ENCODE assay signal across 21 mouse cellular contexts in genomic region chr17:68711350-68711749, GRCm38 (mm10).
DNase-seq lines count a peak whose midpoint lies in the region; ATAC-seq and TF ChIP-seq lines count a peak whose summit lies in the region.
"Had no signal": no experiment of that assay in that cellular context is flagged by ENCODE, and none has a peak within 500 bp of the region (broad histone marks: within the 10 kb centered on the region; RNA-seq: fewer than 3 reads in every experiment).

No protein-coding gene starts in this region.

- WGBS in intestine, embryonic 16.5 days = 79% methylated on average over 3 of the region's 3 CpGs
- 69% methylated on average over 3 of the region's 3 CpGs for WGBS in intestine, postnatal 0 days
- WGBS in stomach, embryonic 16.5 days = 73% methylated on average over 3 of the region's 3 CpGs
- WGBS in stomach, postnatal 0 days = 73% methylated on average over 3 of the region's 3 CpGs
- WGBS in olfactory bulb, adult 2 months = 62% methylated on average over 3 of the region's 3 CpGs

- TF ChIP-seq CTCF in intestine, postnatal 0 days (IDR thresholded peaks at IDR 0.05; ENCODE audit: low read depth) = no peak
- no peak for TF ChIP-seq CTCF in stomach, postnatal 0 days (IDR thresholded peaks at IDR 0.05; ENCODE audit: low read depth)
- no peak for TF ChIP-seq CTCF in olfactory bulb, adult 2 months (IDR thresholded peaks at IDR 0.05; ENCODE audit: insufficient read depth, low read depth, low read length)

- no peak overlapping the region for H3K4me2 ChIP-seq in intestine, embryonic 16.5 days (ENCODE audit: low read depth, low read length)
- no peak overlapping the region for H3K4me2 ChIP-seq in intestine, postnatal 0 days (replicated peaks; ENCODE audit: low read depth)
- H3K4me2 ChIP-seq in stomach, embryonic 16.5 days (ENCODE audit: low read depth, low read length) = no peak overlapping the region
- H3K4me2 ChIP-seq in stomach, postnatal 0 days (replicated peaks; ENCODE audit: low read depth) = no peak overlapping the region
- peak overlapping the region; percentile 56 for H3K4me2 ChIP-seq in myocyte (ENCODE audit: low read depth)
- H3K4me2 ChIP-seq: embryonic facial prominence, embryonic 13.5 days; embryonic facial prominence, embryonic 15.5 days; forebrain, embryonic 12.5 days had no signal

- H3K79me2 ChIP-seq in myocyte (ENCODE audit: control insufficient read depth, insufficient read depth) = no peaks in the 10 kb centered on the region

- no peaks in the 10 kb centered on the region for H3K36me3 ChIP-seq in intestine, embryonic 16.5 days (ENCODE audit: control insufficient read depth, insufficient read depth, low read length)
- H3K36me3 ChIP-seq in intestine, postnatal 0 days (ENCODE audit: control insufficient read depth, insufficient read depth) = no peaks in the 10 kb centered on the region
- H3K36me3 ChIP-seq in stomach, embryonic 16.5 days (ENCODE audit: control insufficient read depth, insufficient read depth, low read length) = no peaks in the 10 kb centered on the region
- H3K36me3 ChIP-seq in stomach, postnatal 0 days (ENCODE audit: control insufficient read depth, insufficient read depth, low read length) = no peaks in the 10 kb centered on the region
- no peaks in the 10 kb centered on the region for H3K36me3 ChIP-seq in myocyte (ENCODE audit: control insufficient read depth, insufficient read depth)
- H3K36me3 ChIP-seq: embryonic facial prominence, embryonic 13.5 days; embryonic facial prominence, embryonic 15.5 days; forebrain, embryonic 10.5 days; forebrain, embryonic 12.5 days had no signal

- no peak for TF ChIP-seq EP300 in stomach, postnatal 0 days (optimal IDR thresholded peaks at IDR 0.05)

- H3K27ac ChIP-seq in intestine, embryonic 16.5 days (ENCODE audit: low read length) = no peak overlapping the region
- H3K27ac ChIP-seq in intestine, postnatal 0 days (ENCODE audit: low read depth, low read length) = no peak overlapping the region
- no peak overlapping the region for H3K27ac ChIP-seq in stomach, embryonic 16.5 days (ENCODE audit: low read length)
- H3K27ac ChIP-seq in stomach, postnatal 0 days (replicated peaks) = no peak overlapping the region
- H3K27ac ChIP-seq in olfactory bulb, adult 2 months (ENCODE audit: insufficient read depth, low read depth, low read length) = peak overlapping the region; percentile 18
- H3K27ac ChIP-seq: embryonic facial prominence, embryonic 13.5 days; embryonic facial prominence, embryonic 15.5 days; forebrain, embryonic 10.5 days; forebrain, embryonic 12.5 days had no signal

- no peak overlapping the region for H3K4me3 ChIP-seq in intestine, embryonic 16.5 days (ENCODE audit: low read length)
- no peak overlapping the region for H3K4me3 ChIP-seq in intestine, postnatal 0 days (ENCODE audit: low read depth, low read length)
- H3K4me3 ChIP-seq in stomach, embryonic 16.5 days (replicated peaks; ENCODE audit: low read length) = no peak overlapping the region
- no peak overlapping the region for H3K4me3 ChIP-seq in stomach, postnatal 0 days (ENCODE audit: low read depth, low read length)
- H3K4me3 ChIP-seq in myocyte = no peak overlapping the region
- H3K4me3 ChIP-seq in olfactory bulb, adult 2 months (ENCODE audit: insufficient read depth, low read depth, low read length) = no peak overlapping the region
- H3K4me3 ChIP-seq: embryonic facial prominence, embryonic 13.5 days; embryonic facial prominence, embryonic 15.5 days; erythroblast, embryonic 14.5 days; forebrain, embryonic 10.5 days; forebrain, embryonic 12.5 days had no signal

- H3K4me1 ChIP-seq in intestine, embryonic 16.5 days (ENCODE audit: control insufficient read depth, insufficient read depth, low read length) = no peaks in the 10 kb centered on the region
- H3K4me1 ChIP-seq in intestine, postnatal 0 days (replicated peaks; ENCODE audit: control insufficient read depth, insufficient read depth, low read length) = no peaks in the 10 kb centered on the region
- no peaks in the 10 kb centered on the region for H3K4me1 ChIP-seq in stomach, embryonic 16.5 days (ENCODE audit: control insufficient read depth, insufficient read depth, low read length)
- H3K4me1 ChIP-seq in stomach, postnatal 0 days (replicated peaks; ENCODE audit: control insufficient read depth, insufficient read depth) = no peaks in the 10 kb centered on the region
- peaks cover 2% of the 10 kb centered on the region for H3K4me1 ChIP-seq in olfactory bulb, adult 2 months (ENCODE audit: control insufficient read depth, insufficient read depth, low read length)
- H3K4me1 ChIP-seq: embryonic facial prominence, embryonic 13.5 days; embryonic facial prominence, embryonic 15.5 days; forebrain, embryonic 10.5 days; forebrain, embryonic 12.5 days had no signal

- no peaks in the 10 kb centered on the region for H3K9me3 ChIP-seq in intestine, embryonic 16.5 days (ENCODE audit: control insufficient read depth, low read length)
- no peaks in the 10 kb centered on the region for H3K9me3 ChIP-seq in intestine, postnatal 0 days (ENCODE audit: control insufficient read depth)
- no peaks in the 10 kb centered on the region for H3K9me3 ChIP-seq in stomach, embryonic 16.5 days (replicated peaks; ENCODE audit: control insufficient read depth, low read length)
- no peaks in the 10 kb centered on the region for H3K9me3 ChIP-seq in stomach, postnatal 0 days (ENCODE audit: control insufficient read depth, low read length)
- H3K9me3 ChIP-seq: embryonic facial prominence, embryonic 13.5 days; embryonic facial prominence, embryonic 15.5 days; forebrain, embryonic 10.5 days; forebrain, embryonic 12.5 days had no signal

- no peak for TF ChIP-seq POLR2A in myocyte (IDR thresholded peaks at IDR 0.05; ENCODE audit: insufficient read length, low read depth)
- no peak for TF ChIP-seq POLR2A in olfactory bulb, adult 2 months (IDR thresholded peaks at IDR 0.05; ENCODE audit: insufficient read depth, low read depth, low read length)

- H3ac ChIP-seq in myocyte (ENCODE audit: control insufficient read depth, insufficient read length) = no peak overlapping the region

- intact Hi-C loops in left cerebral cortex, postnatal 25 days (cut with DNase I) = no loop called here

- no peak overlapping the region for H3K9ac ChIP-seq in intestine, embryonic 16.5 days (ENCODE audit: low read depth, low read length)
- H3K9ac ChIP-seq in intestine, postnatal 0 days (ENCODE audit: low read depth, low read length) = no peak overlapping the region
- no peak overlapping the region for H3K9ac ChIP-seq in stomach, embryonic 16.5 days (ENCODE audit: low read length)
- no peak overlapping the region for H3K9ac ChIP-seq in stomach, postnatal 0 days (ENCODE audit: low read length)
- H3K9ac ChIP-seq: embryonic facial prominence, embryonic 13.5 days; embryonic facial prominence, embryonic 15.5 days; forebrain, embryonic 12.5 days had no signal

- DNase-seq in stomach, postnatal 0 days (ENCODE audit: low spot score) = no peak
- DNase-seq in left cerebral cortex, postnatal 25 days (ENCODE audit: low spot score in 2 of 2) = no peak
- DNase-seq: adrenal gland, adult 2 months; adrenal gland, postnatal 10 days; adrenal gland, postnatal 25 days; cerebellum, adult 11-12 months; cerebellum, adult 9-10 months; cerebellum, postnatal 36 days; embryo, embryonic 11 days had no signal

- ATAC-seq in intestine, embryonic 16.5 days = peak; percentile 71; the same call in 1 of the 2 replicates
- no peak for ATAC-seq in intestine, postnatal 0 days
- ATAC-seq in stomach, embryonic 16.5 days (ENCODE audit: insufficient read depth, low FRiP score) = 0 out of 2 replicates have a peak, but pooled peaks have one; percentile 60
- no peak for ATAC-seq in stomach, postnatal 0 days (ENCODE audit: low FRiP score, low TSS enrichment)
- ATAC-seq: forebrain, embryonic 14.5 days; forebrain, embryonic 16.5 days had no signal

- H3K27me3 ChIP-seq in intestine, embryonic 16.5 days (replicated peaks; ENCODE audit: control insufficient read depth, insufficient read depth, low read length) = no peaks in the 10 kb centered on the region
- H3K27me3 ChIP-seq in intestine, postnatal 0 days (replicated peaks; ENCODE audit: control insufficient read depth, insufficient read depth, low read length) = no peaks in the 10 kb centered on the region
- H3K27me3 ChIP-seq in stomach, embryonic 16.5 days (ENCODE audit: control insufficient read depth, insufficient read depth, low read length) = no peaks in the 10 kb centered on the region
- no peaks in the 10 kb centered on the region for H3K27me3 ChIP-seq in stomach, postnatal 0 days (ENCODE audit: control insufficient read depth, insufficient read depth, low read length)
- H3K27me3 ChIP-seq in myocyte (ENCODE audit: control insufficient read depth, insufficient read depth, insufficient read length) = no peaks in the 10 kb centered on the region
- H3K27me3 ChIP-seq: embryonic facial prominence, embryonic 13.5 days; embryonic facial prominence, embryonic 15.5 days; forebrain, embryonic 12.5 days had no signal

TF ChIP-seq in myocyte, 11 proteins besides CTCF, POLR2A, EP300 and RAD21:
- no peak for TF ChIP-seq POLR2AphosphoS2 (IDR thresholded peaks at IDR 0.05; ENCODE audit: insufficient read length, low read depth)
- no peak for TF ChIP-seq MAX (IDR thresholded peaks at IDR 0.05; ENCODE audit: low read depth)
- TF ChIP-seq MYOG (IDR thresholded peaks at IDR 0.05; ENCODE audit: control insufficient read depth in 1 of 3, insufficient read depth in 1 of 3, insufficient read length in 2 of 3, low read depth in 2 of 3) = peak in 1 of 3 experiments; percentile 6
- no peak for TF ChIP-seq E2F4 (IDR thresholded peaks at IDR 0.05; ENCODE audit: insufficient read depth)

Comparison
In these comparisons a context has a peak if more than half of its experiments do, and no peak if none do; other contexts are left out.
1. ATAC-seq: peak in intestine, embryonic 16.5 days (single experiment) and stomach, embryonic 16.5 days (single experiment); none in intestine, postnatal 0 days (single experiment) and stomach, postnatal 0 days (single experiment).